Mouse (Mus musculus) hindbrain, embryonic 11.5 days (tissue): ENCODE data around the gene Fbxo24. TPM values are rescaled to one million over a fixed set of nuclear protein-coding genes. Genes with fewer than 3 reads are reported as not detected.
A peak's percentile ranks its signal among the peaks of the same experiment; 100 is the strongest.

Experiments
- ATAC-seq: fragments of 200-750 bp; cut with Nextera tagmentation; 2 replicates; pipeline ENCODE4 v1.8.0; 2017; ENCODE audit warnings: mild to moderate bottlenecking, moderate TSS enrichment, moderate library complexity; ENCODE audit not compliant: low FRiP score
- DNase-seq: peaks from one replicate; pipeline ENCODE4 v3.0.0-alpha.2; 2015; ENCODE audit warnings: low spot score
- H3K27ac ChIP-seq: fragments of 300-500 bp; sonication (generic); 2 replicates; pipeline ENCODE4 v1.5.1; 2014; ENCODE audit warnings: mild to moderate bottlenecking, low read depth, low read length
- H3K27me3 ChIP-seq: fragments of 300-500 bp; sonication (generic); 2 replicates; pipeline ENCODE4 v1.6.1; 2014; ENCODE audit warnings: mild to moderate bottlenecking, low read length, moderate library complexity, mixed read lengths; ENCODE audit not compliant: control insufficient read depth, insufficient read depth
- H3K36me3 ChIP-seq: fragments of 300-500 bp; sonication (generic); 2 replicates; pipeline ENCODE4 v1.6.1; 2014; ENCODE audit warnings: mild to moderate bottlenecking, low read length, moderate library complexity, mixed read lengths; ENCODE audit not compliant: control insufficient read depth, insufficient read depth
- H3K4me1 ChIP-seq: fragments of 300-500 bp; sonication (generic); replicated peaks from 2 replicates; pipeline ENCODE4 v1.6.1; 2014; ENCODE audit warnings: low read length, mixed read lengths; ENCODE audit not compliant: control insufficient read depth, insufficient read depth
- H3K4me2 ChIP-seq: fragments of 300-500 bp; sonication (generic); replicated peaks from 2 replicates; pipeline ENCODE4 v1.6.1; 2014; ENCODE audit warnings: mild to moderate bottlenecking, low read depth, low read length
- H3K4me3 ChIP-seq: fragments of 300-500 bp; sonication (generic); 2 replicates; pipeline ENCODE4 v1.5.1; 2014; ENCODE audit warnings: low read depth, low read length
- H3K9ac ChIP-seq: fragments of 300-500 bp; sonication (generic); 2 replicates; pipeline ENCODE4 v1.6.1; 2014; ENCODE audit warnings: low read depth, low read length
- H3K9me3 ChIP-seq: fragments of 300-500 bp; sonication (generic); 2 replicates; pipeline ENCODE4 v1.6.1; 2016; ENCODE audit warnings: low read length; ENCODE audit not compliant: control insufficient read depth
- WGBS: fragments of 180-500 bp; shearing (Covaris S2); extraction: QIAGEN DNeasy Blood & Tissue Kit; methylation state at CpG from one replicate; pipeline ENCODE4 v1.1.7; 2014; 5-methylcytosine and 5-hydroxymethylcytosine counted together
- polyA plus RNA-seq: library from polyadenylated mRNA; unstranded; fragments of >200 nt; fragmentation: Nextera tagmentation; extraction: Ambion mirVana; gene quantifications from 2 replicates; pipeline ENCODE4 v1.2.1, GENCODE M21; 2014

Fbxo24 gene
- polyA plus RNA-seq: 0.15 and 0.27 TPM in 2 replicates

DNA sequence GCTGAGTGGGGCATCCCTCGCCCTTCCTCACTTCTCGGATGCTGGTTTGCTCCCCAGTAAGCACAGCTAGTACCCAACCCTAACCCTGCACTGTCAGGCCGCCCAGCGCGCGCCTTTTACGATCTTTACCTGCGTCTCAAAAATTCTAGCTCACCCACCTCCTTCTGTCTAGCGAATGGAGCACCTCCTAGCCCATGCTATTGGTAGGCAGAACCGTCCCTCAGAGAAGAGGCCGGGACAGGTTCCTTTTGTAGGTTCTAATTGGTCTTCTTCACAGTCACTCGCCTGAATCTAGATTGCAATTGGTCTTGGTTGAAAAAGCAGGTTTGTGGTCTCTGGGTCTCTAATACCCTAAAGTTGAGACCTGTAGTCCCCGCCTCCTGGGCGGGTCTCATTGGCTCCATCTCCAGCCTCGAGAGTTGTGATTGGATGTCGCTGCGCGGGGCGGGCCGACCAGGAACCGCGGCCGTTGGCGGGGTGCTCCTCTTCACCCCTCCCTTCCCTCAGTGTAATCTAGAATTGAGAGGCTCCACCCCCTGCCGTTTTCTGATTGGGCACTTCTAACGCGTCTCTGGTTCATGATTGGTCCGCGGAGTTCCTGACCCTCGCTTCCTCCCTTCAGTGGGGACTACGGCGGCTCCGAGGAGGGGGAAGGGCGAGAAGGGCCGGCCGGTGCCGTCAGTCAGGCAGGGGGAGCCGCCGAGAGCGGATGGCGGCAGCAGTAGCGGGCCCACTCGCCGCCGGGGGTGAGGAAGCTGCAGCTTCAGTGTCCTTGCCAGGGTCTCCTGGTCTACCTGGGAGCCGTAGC, at the start of gene Fbxo24, which contains the start of the genes Lrch4 and Gm20605:
TSS of gene Fbxo24 (minus strand) at position 505 of the 808 bp plus-strand sequence.
TSS of gene Lrch4 (plus strand) at position 624 of the 808 bp plus-strand sequence.
TSS of gene Gm20605 (plus strand) at position 678 of the 808 bp plus-strand sequence.
- WGBS: under 1% methylated on average over 44 of the region's 46 CpGs
- Histone ChIP-seq H3K9me3 (no peaks in the 10 kb centered on the region), H3K9ac (peak within 1 kb of the TSS; percentile 80), H3K4me2 (peak within 1 kb of the TSS; percentile 80), H3K27ac (peak within 1 kb of the TSS; percentile 93), H3K36me3 (no peaks in the 10 kb centered on the region), H3K4me3 (peak within 1 kb of the TSS; percentile 85), H3K4me1 (peaks cover 16% of the 10 kb centered on the region), H3K27me3 (no peaks in the 10 kb centered on the region)
- ATAC-seq (peak; percentile 98), DNase-seq (peak; percentile 99)

GRCm38 (mm10) chr5:137677859-137678258, 49.1 kb upstream of the Fbxo24 start:
- Histone ChIP-seq H3K9me3 (no peaks in the 10 kb centered on the region), H3K4me1 (no peaks in the 10 kb centered on the region), H3K4me3 (no peak overlapping the region), H3K27ac (no peak overlapping the region), H3K36me3 (no peaks in the 10 kb centered on the region), H3K4me2 (no peak overlapping the region), H3K27me3 (no peaks in the 10 kb centered on the region), H3K9ac (no peak overlapping the region)
- ATAC-seq (no peak), DNase-seq (no peak)
- WGBS: 98% methylated on average over 8 of the region's 8 CpGs

- 90% methylated on average over 8 of the region's 8 CpGs for WGBS
- no peaks in the 10 kb centered on the region for H3K9me3 ChIP-seq
Observed at GRCm38 (mm10) chr5:137674786-137675185, 46.0 kb upstream of the Fbxo24 start.

GRCm38 (mm10) chr5:137673015-137673414, 44.2 kb upstream of the Fbxo24 start:
- DNase-seq (no peak), ATAC-seq (no peak)
- H3K36me3 ChIP-seq: no peaks in the 10 kb centered on the region
- H3K9ac ChIP-seq: no peak overlapping the region
- H3K9me3 ChIP-seq: no peaks in the 10 kb centered on the region
- no peak overlapping the region for H3K4me2 ChIP-seq
- no peak overlapping the region for H3K4me3 ChIP-seq
- no peaks in the 10 kb centered on the region; the same call in 1 of the 2 replicates for H3K4me1 ChIP-seq
- 91% methylated on average over 6 of the region's 6 CpGs for WGBS
- H3K27me3 ChIP-seq: no peaks in the 10 kb centered on the region
- H3K27ac ChIP-seq: no peak overlapping the region

More at GRCm38 (mm10) chr5:137674786-137675185, 46.0 kb upstream of the Fbxo24 start:
- no peak overlapping the region for H3K4me3 ChIP-seq
- H3K36me3 ChIP-seq: no peaks in the 10 kb centered on the region
- no peak overlapping the region for H3K4me2 ChIP-seq
- DNase-seq: no peak
- no peak for ATAC-seq
- no peaks in the 10 kb centered on the region for H3K27me3 ChIP-seq
- H3K4me1 ChIP-seq: no peaks in the 10 kb centered on the region; the same call in 1 of the 2 replicates
- no peak overlapping the region for H3K9ac ChIP-seq
- H3K27ac ChIP-seq: no peak overlapping the region

- DNase-seq: no peak
- Histone ChIP-seq H3K36me3 (no peaks in the 10 kb centered on the region), H3K4me2 (no peak overlapping the region), H3K4me3 (no peak overlapping the region), H3K27me3 (no peaks in the 10 kb centered on the region), H3K27ac (no peak overlapping the region), H3K4me1 (no peaks in the 10 kb centered on the region; the same call in 1 of the 2 replicates), H3K9me3 (no peaks in the 10 kb centered on the region), H3K9ac (no peak overlapping the region)
- WGBS: 87% methylated on average over 5 of the region's 5 CpGs
- ATAC-seq: no peak
Observed at GRCm38 (mm10) chr5:137672361-137672760, 43.6 kb upstream of the Fbxo24 start.

DNA sequence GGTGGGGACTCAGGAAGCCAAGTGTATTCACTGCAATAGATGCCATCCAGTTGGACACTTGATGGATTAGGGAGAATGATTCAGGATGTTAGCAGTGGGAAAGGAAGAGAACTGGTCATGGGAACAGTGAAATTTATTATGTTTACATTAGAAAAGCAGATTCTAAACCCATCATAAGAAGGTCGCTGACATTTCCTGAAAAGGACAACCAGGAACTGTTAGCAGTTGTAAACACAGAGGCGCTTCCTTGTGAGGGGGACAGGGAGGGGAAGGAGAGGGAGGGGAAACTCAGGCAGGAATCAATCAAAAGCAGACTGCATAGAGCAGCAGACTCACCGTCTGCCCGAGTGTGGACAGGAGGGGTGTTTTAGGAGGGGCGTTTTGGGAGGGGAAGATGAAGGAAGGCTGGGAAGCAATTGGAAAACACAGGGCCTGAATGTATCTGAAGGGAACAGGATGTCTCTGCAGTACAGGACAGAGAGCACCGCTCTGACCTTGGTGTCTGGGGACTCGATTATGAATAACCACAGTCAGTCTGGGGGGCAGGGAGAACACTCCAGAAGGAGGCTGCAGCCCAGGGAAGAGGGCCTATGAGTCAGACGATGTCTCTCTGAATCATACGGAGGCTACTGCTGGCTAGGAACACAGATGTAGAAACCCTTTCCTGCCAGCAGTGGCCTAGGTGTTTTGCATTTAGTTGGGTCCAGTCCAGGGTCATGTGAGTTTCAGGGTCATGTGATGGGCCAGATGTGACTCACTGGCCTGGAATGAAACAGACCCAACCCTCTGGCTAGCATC, 42.8 kb upstream of the Fbxo24 start:
- no peak for DNase-seq

GRCm38 (mm10) chr5:137670240-137670639, 41.4 kb upstream of the Fbxo24 start:
- WGBS: 96% methylated on average over 1 of the region's 1 CpGs

More for the DNA sequence above, 42.8 kb upstream of the Fbxo24 start:
- H3K4me1 ChIP-seq: no peaks in the 10 kb centered on the region; the same call in 1 of the 2 replicates
- no peak for ATAC-seq
- H3K4me2 ChIP-seq: no peak overlapping the region
- H3K9me3 ChIP-seq: no peaks in the 10 kb centered on the region
- H3K27me3 ChIP-seq: no peaks in the 10 kb centered on the region
- 46% methylated on average over 9 of the region's 9 CpGs for WGBS
- H3K27ac ChIP-seq: no peak overlapping the region
- H3K36me3 ChIP-seq: no peaks in the 10 kb centered on the region; the same call in 1 of the 2 replicates
- no peak overlapping the region for H3K4me3 ChIP-seq
- H3K9ac ChIP-seq: no peak overlapping the region

DNA sequence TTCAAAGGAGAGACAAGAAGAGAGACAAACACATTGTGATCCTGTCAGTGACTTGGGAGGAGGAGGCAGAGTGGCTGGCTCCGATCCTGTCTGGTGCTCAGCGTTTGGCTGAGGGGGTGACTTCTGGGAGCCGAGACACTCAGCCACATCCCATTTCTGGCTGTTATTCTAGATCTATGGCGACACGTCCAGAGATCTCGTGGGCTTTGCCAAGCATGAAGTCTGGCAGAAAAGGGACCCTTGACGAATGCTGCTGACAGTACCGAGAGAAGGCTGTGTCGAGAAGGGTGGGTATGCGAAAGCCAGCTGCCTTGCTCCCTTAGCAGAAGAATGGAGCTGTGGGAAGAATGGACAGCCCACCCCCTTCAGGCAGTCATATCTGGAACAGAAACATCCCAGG, 40.2 kb upstream of the Fbxo24 start:
- H3K27me3 ChIP-seq: no peaks in the 10 kb centered on the region
- ATAC-seq: no peak
- 89% methylated on average over 10 of the region's 10 CpGs for WGBS
- H3K9me3 ChIP-seq: no peaks in the 10 kb centered on the region
- peaks cover 3% of the 10 kb centered on the region; the same call in 1 of the 2 replicates for H3K36me3 ChIP-seq
- no peak overlapping the region for H3K4me2 ChIP-seq
- no peak overlapping the region for H3K4me3 ChIP-seq
- H3K4me1 ChIP-seq: no peaks in the 10 kb centered on the region; the same call in 1 of the 2 replicates
- no peak overlapping the region for H3K27ac ChIP-seq
- no peak overlapping the region for H3K9ac ChIP-seq
- DNase-seq: no peak

More at GRCm38 (mm10) chr5:137670240-137670639, 41.4 kb upstream of the Fbxo24 start:
- H3K4me3 ChIP-seq: no peak overlapping the region
- no peak overlapping the region for H3K27ac ChIP-seq
- DNase-seq: no peak
- H3K4me2 ChIP-seq: no peak overlapping the region
- H3K36me3 ChIP-seq: no peaks in the 10 kb centered on the region; the same call in 1 of the 2 replicates
- H3K4me1 ChIP-seq: no peaks in the 10 kb centered on the region; the same call in 1 of the 2 replicates
- H3K9me3 ChIP-seq: no peaks in the 10 kb centered on the region
- H3K9ac ChIP-seq: no peak overlapping the region
- ATAC-seq: no peak
- H3K27me3 ChIP-seq: no peaks in the 10 kb centered on the region
